Mouse (Mus musculus): ENCODE data around the gene Mmp19. TPM values are rescaled to one million over a fixed set of nuclear protein-coding genes. Genes with fewer than 3 reads are reported as not detected.
"Not testable (repeated sequence)": the region's sequence is repeated elsewhere in the genome, so short reads cannot be mapped to it uniquely, and the experiment has no call there.

Gene Mmp19
- polyA plus RNA-seq, 1 experiment from 2014 or later: 1.6 TPM

- Histone ChIP-seq H3K27ac (peak overlapping the region; percentile 97), H3K4me3 (replicated peaks) (peak overlapping the region; percentile 74), H3K4me2 (peak overlapping the region; percentile 81), H3K9ac (peak overlapping the region; percentile 63), H3K4me1 (peaks cover 44% of the 10 kb centered on the region), H3K9me3 (replicated peaks) (no peaks in the 10 kb centered on the region), H3K27me3 (no peaks in the 10 kb centered on the region), H3K36me3 (peaks cover 35% of the 10 kb centered on the region)
- no peak for ATAC-seq (replicated peaks; ENCODE audit: low FRiP score)
- 5% methylated on average over 6 of the region's 6 CpGs for WGBS
Observed at GRCm38 (mm10) chr10:128803361-128803760, 12.7 kb downstream of the Mmp19 start.

DNA sequence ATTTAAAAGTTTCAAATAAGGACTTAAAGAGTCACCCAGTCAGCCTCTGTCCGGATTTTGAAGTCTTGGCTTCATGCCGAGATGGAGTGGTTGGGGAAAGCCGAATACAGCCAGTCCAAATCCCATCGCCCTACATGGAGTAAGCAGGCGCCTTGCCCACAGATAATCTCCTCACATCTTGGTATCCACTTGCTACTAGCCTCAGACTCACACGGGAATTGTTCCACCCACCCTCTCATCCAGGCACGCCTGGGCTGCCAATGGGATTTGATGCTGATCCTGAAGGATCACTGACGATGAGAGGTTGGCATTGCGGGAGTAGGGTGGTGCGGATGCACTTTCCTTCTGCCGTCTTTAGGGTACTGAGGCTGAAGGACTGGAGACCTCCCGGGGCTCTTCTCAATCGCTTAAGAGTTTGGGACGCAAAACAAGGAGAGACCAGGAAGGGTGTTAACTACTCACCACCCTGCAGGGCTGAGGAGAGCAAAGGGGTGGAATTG lies 13.1 kb downstream of the Mmp19 start, which contains the start of gene Dnajc14:
TSS of gene Dnajc14 (plus strand) at position 292 of the 500 bp plus-strand sequence.
- Histone ChIP-seq H3K27me3 (no peaks in the 10 kb centered on the region), H3K9me3 (replicated peaks) (no peaks in the 10 kb centered on the region), H3K4me3 (replicated peaks) (peak within 1 kb of the TSS; percentile 74), H3K9ac (peak within 1 kb of the TSS; percentile 63), H3K27ac (peak within 1 kb of the TSS; percentile 97), H3K4me2 (peak within 1 kb of the TSS; percentile 81), H3K4me1 (peaks cover 48% of the 10 kb centered on the region), H3K36me3 (peaks cover 37% of the 10 kb centered on the region)
- WGBS: under 1% methylated on average over 14 of the region's 14 CpGs
- peak; percentile 13; the same call in 1 of the 2 replicates for ATAC-seq (replicated peaks; ENCODE audit: low FRiP score)

- peak; percentile 74 for ATAC-seq (replicated peaks; ENCODE audit: low FRiP score)
- under 1% methylated on average over 28 of the region's 28 CpGs for WGBS
- no peaks in the 10 kb centered on the region for H3K27me3 ChIP-seq
- peaks cover 41% of the 10 kb centered on the region for H3K36me3 ChIP-seq
- no peaks in the 10 kb centered on the region for H3K9me3 ChIP-seq (replicated peaks)
- peak within 1 kb of the TSS; percentile 81 for H3K4me2 ChIP-seq
- peak within 1 kb of the TSS; percentile 97 for H3K27ac ChIP-seq
- H3K4me1 ChIP-seq: peaks cover 55% of the 10 kb centered on the region
- peak within 1 kb of the TSS; percentile 74 for H3K4me3 ChIP-seq (replicated peaks)
- peak within 1 kb of the TSS; percentile 63 for H3K9ac ChIP-seq
Observed at GRCm38 (mm10) chr10:128804271-128805091, 13.8 kb downstream of the Mmp19 start, which contains the start of gene Tmem198b. Tmem198b (minus strand) TSS chr10:128804370.

- under 1% methylated on average over 70 of the region's 70 CpGs for WGBS
- Histone ChIP-seq H3K4me1 (peaks cover 59% of the 10 kb centered on the region), H3K27ac (peak overlapping the region; percentile 97), H3K9me3 (replicated peaks) (no peaks in the 10 kb centered on the region), H3K4me2 (peak overlapping the region; percentile 81), H3K36me3 (peaks cover 41% of the 10 kb centered on the region), H3K4me3 (replicated peaks) (peak overlapping the region; percentile 74), H3K9ac (peak overlapping the region; percentile 63), H3K27me3 (no peaks in the 10 kb centered on the region)
- peak; percentile 95 for ATAC-seq (replicated peaks; ENCODE audit: low FRiP score)
Observed at GRCm38 (mm10) chr10:128805092-128806000, 14.6 kb downstream of the Mmp19 start.

GRCm38 (mm10) chr10:128806086-128806485 lies 15.4 kb downstream of the Mmp19 start:
- Histone ChIP-seq H3K4me2 (peak overlapping the region; percentile 81), H3K4me1 (peaks cover 59% of the 10 kb centered on the region), H3K27me3 (no peaks in the 10 kb centered on the region), H3K9me3 (replicated peaks) (no peaks in the 10 kb centered on the region), H3K4me3 (replicated peaks) (peak overlapping the region; percentile 74), H3K9ac (peak overlapping the region; percentile 57), H3K27ac (peak overlapping the region; percentile 97), H3K36me3 (peaks cover 34% of the 10 kb centered on the region)
- no peak for ATAC-seq (replicated peaks; ENCODE audit: low FRiP score)
- WGBS: 47% methylated on average over 6 of the region's 6 CpGs

GRCm38 (mm10) chr10:128807018-128807417 lies 16.3 kb downstream of the Mmp19 start:
- 89% methylated on average over 8 of the region's 8 CpGs for WGBS
- no peak for ATAC-seq (replicated peaks; ENCODE audit: low FRiP score)
- Histone ChIP-seq H3K27ac (no peak overlapping the region), H3K4me1 (peaks cover 57% of the 10 kb centered on the region), H3K4me2 (peak overlapping the region; percentile 81), H3K4me3 (replicated peaks) (peak overlapping the region; percentile 74), H3K27me3 (no peaks in the 10 kb centered on the region), H3K9ac (peak overlapping the region; percentile 57), H3K36me3 (peaks cover 34% of the 10 kb centered on the region), H3K9me3 (replicated peaks) (no peaks in the 10 kb centered on the region)

- Histone ChIP-seq H3K4me1 (peaks cover 7% of the 10 kb centered on the region), H3K9me3 (replicated peaks) (no peaks in the 10 kb centered on the region), H3K4me2 (no peak within 1 kb of the TSS), H3K27ac (no peak within 1 kb of the TSS), H3K36me3 (peaks cover 68% of the 10 kb centered on the region), H3K27me3 (no peaks in the 10 kb centered on the region), H3K4me3 (replicated peaks) (no peak within 1 kb of the TSS), H3K9ac (no peak within 1 kb of the TSS)
- WGBS: 85% methylated on average over 13 of the region's 13 CpGs
- no peak for ATAC-seq (replicated peaks; ENCODE audit: low FRiP score)
Observed at GRCm38 (mm10) chr10:128817033-128817432, 26.3 kb downstream of the Mmp19 start, which contains the start of gene Sarnp. Sarnp (plus strand) TSS chr10:128817333.

- H3K9me3 ChIP-seq (replicated peaks): no peaks in the 10 kb centered on the region
- WGBS: 87% methylated on average over 4 of the region's 4 CpGs
- H3K27me3 ChIP-seq: no peaks in the 10 kb centered on the region
- no peak overlapping the region for H3K27ac ChIP-seq
- ATAC-seq (replicated peaks; ENCODE audit: low FRiP score): no peak
- H3K4me2 ChIP-seq: peak overlapping the region; percentile 65
- peak overlapping the region; percentile 93; the same call in 1 of the 2 replicates for H3K4me3 ChIP-seq (replicated peaks)
- H3K36me3 ChIP-seq: peaks cover 56% of the 10 kb centered on the region
- H3K4me1 ChIP-seq: peaks cover 21% of the 10 kb centered on the region
- H3K9ac ChIP-seq: no peak overlapping the region
Observed at GRCm38 (mm10) chr10:128820217-128820616, 29.5 kb downstream of the Mmp19 start.

DNA sequence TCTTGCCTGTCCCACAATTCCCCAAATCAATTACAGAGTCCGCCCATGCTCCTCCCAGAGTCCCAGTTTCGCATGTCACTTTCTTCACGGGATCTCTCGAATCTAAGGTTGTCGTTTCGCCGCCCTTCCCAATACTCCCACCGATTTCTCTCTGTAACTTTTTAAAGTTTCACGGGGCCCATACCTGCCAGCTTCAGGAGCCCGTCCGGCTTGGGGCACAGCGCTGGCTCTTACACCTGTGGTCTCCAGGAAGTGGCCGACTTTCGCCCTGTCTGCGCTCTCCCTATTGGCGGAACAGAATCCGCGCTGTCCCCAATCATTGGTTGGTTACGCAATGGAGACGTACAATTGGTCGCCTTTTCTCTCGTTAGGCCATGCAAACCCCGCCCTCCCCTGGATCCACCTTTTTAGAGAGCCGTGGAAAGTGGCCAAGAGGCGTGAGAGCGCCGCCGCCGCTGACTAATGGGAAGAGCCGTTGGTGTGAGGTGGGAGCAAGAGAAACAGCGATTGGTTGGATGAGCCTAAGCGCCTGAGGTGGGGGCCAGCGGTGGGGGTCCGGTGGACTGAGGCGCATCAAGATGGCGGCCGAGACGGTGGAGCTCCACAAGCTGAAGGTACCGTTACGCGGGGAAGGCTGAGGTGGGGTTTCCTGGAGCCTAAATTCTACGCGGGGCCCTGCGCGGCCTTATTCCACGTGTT lies 30.8 kb downstream of the Mmp19 start, which contains the start of gene Ormdl2:
TSS of gene Ormdl2 (minus strand) at position 288 of the 699 bp plus-strand sequence.
- Histone ChIP-seq H3K4me1 (peaks cover 21% of the 10 kb centered on the region), H3K9me3 (replicated peaks) (no peaks in the 10 kb centered on the region), H3K27ac (peak within 1 kb of the TSS; percentile 79), H3K4me2 (peak within 1 kb of the TSS; percentile 75), H3K9ac (peak within 1 kb of the TSS; percentile 81), H3K36me3 (peaks cover 49% of the 10 kb centered on the region), H3K27me3 (no peaks in the 10 kb centered on the region), H3K4me3 (replicated peaks) (peak within 1 kb of the TSS; percentile 93)
- peak; percentile 100 for ATAC-seq (replicated peaks; ENCODE audit: low FRiP score)
- under 1% methylated on average over 46 of the region's 46 CpGs for WGBS

GRCm38 (mm10) chr10:128822135-128822534 lies 31.4 kb downstream of the Mmp19 start:
- 2% methylated on average over 13 of the region's 13 CpGs for WGBS
- ATAC-seq (replicated peaks; ENCODE audit: low FRiP score): peak; percentile 9

DNA sequence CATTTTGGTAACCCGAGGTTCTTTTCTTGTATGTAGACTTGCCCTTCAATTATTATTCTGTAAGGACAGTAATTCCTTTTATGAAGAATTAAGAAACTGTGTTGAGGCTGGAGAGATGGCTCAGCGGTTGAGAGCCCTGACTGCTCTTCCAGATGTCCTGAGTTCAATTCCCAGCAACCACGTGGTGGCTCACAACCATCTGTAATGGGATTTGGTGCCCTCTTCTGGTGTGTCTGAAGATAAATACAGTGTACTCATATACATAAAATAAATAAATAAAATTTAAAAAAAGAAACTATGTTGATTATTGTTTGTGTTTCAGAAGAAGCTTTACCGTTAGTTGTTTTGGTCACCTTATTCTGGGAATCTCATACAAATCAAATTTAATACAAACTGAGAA lies 32.4 kb downstream of the Mmp19 start:
- 80% methylated on average over 4 of the region's 4 CpGs for WGBS
- peak overlapping the region; percentile 93 for H3K4me3 ChIP-seq (replicated peaks)

More at GRCm38 (mm10) chr10:128822135-128822534, 31.4 kb downstream of the Mmp19 start:
- peaks cover 21% of the 10 kb centered on the region for H3K4me1 ChIP-seq
- no peaks in the 10 kb centered on the region for H3K9me3 ChIP-seq (replicated peaks)
- peak overlapping the region; percentile 93 for H3K4me3 ChIP-seq (replicated peaks)
- H3K36me3 ChIP-seq: peaks cover 47% of the 10 kb centered on the region
- peak overlapping the region; percentile 79 for H3K27ac ChIP-seq
- no peaks in the 10 kb centered on the region for H3K27me3 ChIP-seq
- H3K4me2 ChIP-seq: peak overlapping the region; percentile 75
- peak overlapping the region; percentile 81 for H3K9ac ChIP-seq

More for the DNA sequence above, 32.4 kb downstream of the Mmp19 start:
- H3K27me3 ChIP-seq; H3K9me3 ChIP-seq (replicated peaks); ATAC-seq (replicated peaks; ENCODE audit: low FRiP score); H3K27ac ChIP-seq; H3K9ac ChIP-seq: not testable (repeated sequence)
- Histone ChIP-seq H3K36me3 (peaks cover 45% of the 10 kb centered on the region), H3K4me2 (peak overlapping the region; percentile 75), H3K4me1 (peaks cover 21% of the 10 kb centered on the region)
